Mouse (Mus musculus) small intestine, adult 2 months (tissue): ENCODE data around the gene Emp1. TPM values are rescaled to one million over a fixed set of nuclear protein-coding genes. Genes with fewer than 3 reads are reported as not detected.

Experiments used
- H3K27ac ChIP-seq: fragments of 200-500 bp; 2 replicates; pipeline ENCODE4 v1.5.1; 2012; ENCODE audit warnings: low read depth, low read length, control low read depth, inconsistent platforms; ENCODE audit not compliant: insufficient read depth
- H3K27me3 ChIP-seq: fragments of 200-500 bp; 2 replicates; pipeline ENCODE4 v1.6.1; 2012; ENCODE audit warnings: mild to moderate bottlenecking, moderate library complexity, low read length, inconsistent platforms; ENCODE audit not compliant: control insufficient read depth, insufficient read depth
- H3K36me3 ChIP-seq: fragments of 200-500 bp; 2 replicates; pipeline ENCODE4 v1.6.1; 2012; ENCODE audit warnings: mild to moderate bottlenecking, low read length, control low read depth, inconsistent platforms; ENCODE audit not compliant: control insufficient read depth, insufficient read depth
- H3K4me1 ChIP-seq: fragments of 200-500 bp; 2 replicates; pipeline ENCODE4 v1.6.1; 2012; ENCODE audit warnings: low read length, inconsistent platforms, mixed read lengths; ENCODE audit not compliant: control insufficient read depth, insufficient read depth, insufficient read length
- H3K4me3 ChIP-seq: fragments of 200-500 bp; 2 replicates; pipeline ENCODE4 v1.5.1; 2012; ENCODE audit warnings: low read depth, mild to moderate bottlenecking, control low read depth, inconsistent platforms, low read length, moderate library complexity
- CTCF ChIP-seq: fragments of 200-500 bp; IDR thresholded peaks from 2 replicates; pipeline ENCODE4 v1.5.1; 2012; ENCODE audit warnings: low read depth, mild to moderate bottlenecking, control low read depth, inconsistent platforms, low read length, moderate library complexity, mixed read lengths; ENCODE audit not compliant: insufficient replicate concordance, insufficient read length; ENCODE audit errors: extremely low read depth
- POLR2A ChIP-seq: fragments of 200-500 bp; IDR thresholded peaks from 2 replicates; pipeline ENCODE4 v1.6.1; 2012; ENCODE audit warnings: low read depth, mild to moderate bottlenecking, control low read depth, inconsistent platforms, low read length, moderate library complexity
- WGBS: fragments of 180-500 bp; shearing (Covaris S2); methylation state at CpG from one replicate; pipeline ENCODE4 v1.1.7; 2018; 5-methylcytosine and 5-hydroxymethylcytosine counted together
- polyA plus RNA-seq: library from polyadenylated mRNA; depleted of rRNA; stranded (reverse); fragments of >200 nt; gene quantifications from 2 replicates; pipeline ENCODE4 v1.2.3, GENCODE M21; 2012

Gene Emp1
- polyA plus RNA-seq, 1 experiment: 234 TPM

- H3K27me3 ChIP-seq: no peaks in the 10 kb centered on the region
- TF ChIP-seq POLR2A (no peak), CTCF (no peak)
- peaks cover 18% of the 10 kb centered on the region for H3K4me1 ChIP-seq
- peak overlapping the region; percentile 100 for H3K27ac ChIP-seq
- WGBS: 17% methylated on average over 10 of the region's 10 CpGs
- H3K36me3 ChIP-seq: peaks cover 6% of the 10 kb centered on the region; the same call in 1 of the 2 replicates
- peak overlapping the region; percentile 75 for H3K4me3 ChIP-seq
Measured at GRCm38 (mm10) chr6:135363344-135364040, 1.1 kb downstream of the Emp1 start.

- 14% methylated on average over 9 of the region's 9 CpGs for WGBS
Measured at GRCm38 (mm10) chr6:135364041-135364745, 1.8 kb downstream of the Emp1 start.

GRCm38 (mm10) chr6:135364891-135365301, 2.6 kb downstream of the Emp1 start:
- Histone ChIP-seq H3K27ac (peak overlapping the region; percentile 53), H3K36me3 (peaks cover 6% of the 10 kb centered on the region; the same call in 1 of the 2 replicates), H3K27me3 (no peaks in the 10 kb centered on the region), H3K4me1 (peaks cover 21% of the 10 kb centered on the region), H3K4me3 (peak overlapping the region; percentile 41)
- 73% methylated on average over 6 of the region's 6 CpGs for WGBS
- no peak for TF ChIP-seq CTCF
- no peak for TF ChIP-seq POLR2A

More at GRCm38 (mm10) chr6:135364041-135364745, 1.8 kb downstream of the Emp1 start:
- peak overlapping the region; percentile 44; the same call in 1 of the 2 replicates for H3K4me3 ChIP-seq
- no peak for TF ChIP-seq CTCF
- no peak for TF ChIP-seq POLR2A
- no peaks in the 10 kb centered on the region for H3K27me3 ChIP-seq
- peaks cover 19% of the 10 kb centered on the region for H3K4me1 ChIP-seq
- H3K27ac ChIP-seq: peak overlapping the region; percentile 17
- peaks cover 6% of the 10 kb centered on the region; the same call in 1 of the 2 replicates for H3K36me3 ChIP-seq

GRCm38 (mm10) chr6:135365614-135366013, 3.3 kb downstream of the Emp1 start:
- no peak overlapping the region for H3K27ac ChIP-seq
- TF ChIP-seq POLR2A (no peak), CTCF (no peak)
- no peak overlapping the region for H3K4me3 ChIP-seq
- peaks cover 7% of the 10 kb centered on the region; the same call in 1 of the 2 replicates for H3K36me3 ChIP-seq
- H3K4me1 ChIP-seq: peaks cover 21% of the 10 kb centered on the region
- H3K27me3 ChIP-seq: no peaks in the 10 kb centered on the region
- WGBS: 66% methylated on average over 4 of the region's 4 CpGs

- Histone ChIP-seq H3K36me3 (peaks cover 8% of the 10 kb centered on the region), H3K4me3 (no peak overlapping the region), H3K27ac (no peak overlapping the region), H3K4me1 (peaks cover 17% of the 10 kb centered on the region; the same call in 1 of the 2 replicates), H3K27me3 (no peaks in the 10 kb centered on the region)
- WGBS: 86% methylated on average over 6 of the region's 6 CpGs
- TF ChIP-seq CTCF: no peak
- no peak for TF ChIP-seq POLR2A
Measured at GRCm38 (mm10) chr6:135368230-135368629, 5.9 kb downstream of the Emp1 start.

- Histone ChIP-seq H3K4me1 (peaks cover 14% of the 10 kb centered on the region; the same call in 1 of the 2 replicates), H3K36me3 (peaks cover 8% of the 10 kb centered on the region), H3K27ac (no peak overlapping the region), H3K27me3 (no peaks in the 10 kb centered on the region), H3K4me3 (no peak overlapping the region)
- 38% methylated on average over 5 of the region's 5 CpGs for WGBS
- TF ChIP-seq POLR2A: no peak
- peak; percentile 50; the same call in 1 of the 2 replicates for TF ChIP-seq CTCF
Measured at GRCm38 (mm10) chr6:135369551-135369968, 7.2 kb downstream of the Emp1 start.

- WGBS: 89% methylated on average over 6 of the region's 6 CpGs
- peaks cover 10% of the 10 kb centered on the region; the same call in 1 of the 2 replicates for H3K4me1 ChIP-seq
- peaks cover 11% of the 10 kb centered on the region for H3K36me3 ChIP-seq
- TF ChIP-seq POLR2A (no peak), CTCF (no peak)
- H3K27ac ChIP-seq: no peak overlapping the region
- H3K4me3 ChIP-seq: no peak overlapping the region
- no peaks in the 10 kb centered on the region for H3K27me3 ChIP-seq
Measured at GRCm38 (mm10) chr6:135370954-135371353, 8.6 kb downstream of the Emp1 start.
